Mouse (Mus musculus): Measurements from ENCODE around the gene Cul4b. TPM values are rescaled to one million over a fixed set of nuclear protein-coding genes. Genes with fewer than 3 reads are reported as not detected.
A peak's percentile ranks its signal among the peaks of the same experiment; 100 is the strongest.
"Not testable (repeated sequence)": the region's sequence is repeated elsewhere in the genome, so short reads cannot be mapped to it uniquely, and the experiment has no call there.

Cul4b gene
- 10 to 100 TPM; 12.8 to 16.3 TPM for total RNA-seq (2021)
- long read RNA-seq, experiment 1, partial matches to known transcripts, result 4 of 7 reads
- long read RNA-seq, experiment 1, other reads (novel, unspliced or antisense), result 0 of 7 reads
- long read RNA-seq, experiment 2, partial matches to known transcripts, result 6 of 7 reads
- long read RNA-seq, experiment 2, other reads (novel, unspliced or antisense), result 0 of 7 reads

- no peak for DNase-seq
Measured at GRCm38 (mm10) chrX:38576078-38576477, at the start of gene Cul4b. TSS of gene Cul4b (minus strand) at chrX:38576196.

GRCm38 (mm10) chrX:38600995-38601369 is 25.0 kb upstream of the Cul4b start:
- DNase-seq, result peak; percentile 2

GRCm38 (mm10) chrX:38600177-38600994 is 24.4 kb upstream of the Cul4b start, which contains the start of gene Mcts1:
TSS of gene Mcts1 (plus strand) at chrX:38600578.
- DNase-seq, result peak; percentile 36

- no peak for DNase-seq
Measured at GRCm38 (mm10) chrX:38593180-38593889, 17.3 kb upstream of the Cul4b start.

- DNase-seq, result no peak
Measured at GRCm38 (mm10) chrX:38591749-38592148, 15.8 kb upstream of the Cul4b start.

GRCm38 (mm10) chrX:38589827-38590226 is 13.8 kb upstream of the Cul4b start:
- DNase-seq, result no peak

- DNase-seq, result no peak
Measured at GRCm38 (mm10) chrX:38583261-38583660, 7.3 kb upstream of the Cul4b start.

GRCm38 (mm10) chrX:38581140-38581539 is 5.1 kb upstream of the Cul4b start:
- no peak for DNase-seq

GRCm38 (mm10) chrX:38566521-38567205 is 9.3 kb downstream of the Cul4b start:
- no peak for DNase-seq

- DNase-seq, result no peak
Measured at GRCm38 (mm10) chrX:38565176-38565542, 10.8 kb downstream of the Cul4b start.

- DNase-seq, result peak; percentile 82
Measured at GRCm38 (mm10) chrX:38564542-38565175, 11.3 kb downstream of the Cul4b start.

- peak; percentile 3 for DNase-seq
Measured at GRCm38 (mm10) chrX:38563941-38564541, 12.0 kb downstream of the Cul4b start.

- no peak for DNase-seq
Measured at GRCm38 (mm10) chrX:38553255-38553654, 22.7 kb downstream of the Cul4b start.

GRCm38 (mm10) chrX:38514556-38514955 is 61.4 kb downstream of the Cul4b start:
- peak; percentile 35 for DNase-seq

- no peak for DNase-seq
Measured at GRCm38 (mm10) chrX:38504846-38505245, 71.2 kb downstream of the Cul4b start.

GRCm38 (mm10) chrX:38502182-38502581 is 73.8 kb downstream of the Cul4b start:
- DNase-seq, result not testable (repeated sequence)

- DNase-seq, result peak; percentile 3
Measured at GRCm38 (mm10) chrX:38485464-38485863, 90.5 kb downstream of the Cul4b start.

All from gastrocnemius, postnatal 10 days (tissue).